Mouse (Mus musculus): Measurements from ENCODE around the gene Ttll8. TPM values are rescaled to one million over a fixed set of nuclear protein-coding genes. Genes with fewer than 3 reads are reported as not detected.

The Ttll8 gene
- polyA plus RNA-seq, 1 experiment = not detected

Other genes starting within 250 kb of the Ttll8 start
- gene Brd1, start 220.2 kb downstream of the Ttll8 start, polyA plus RNA-seq (2012; rRNA removed) = 13.7 and 21.7 TPM in 2 replicates
- 3.2 and 4.1 TPM in 2 replicates for gene Zbed4, start 202.8 kb downstream of the Ttll8 start, polyA plus RNA-seq (2012; rRNA removed)
- gene Alg12, start 135.1 kb downstream of the Ttll8 start, polyA plus RNA-seq (2012; rRNA removed) = 16.3 TPM in 2 replicates
- 31.0 and 36.2 TPM in 2 replicates for gene Creld2, start 134.8 kb downstream of the Ttll8 start, polyA plus RNA-seq (2012; rRNA removed)
- gene Pim3, start 92.2 kb downstream of the Ttll8 start, polyA plus RNA-seq (2012; rRNA removed) = 11.7 and 12.4 TPM in 2 replicates
- gene Mlc1, start 24.6 kb upstream of the Ttll8 start, polyA plus RNA-seq (2012; rRNA removed) = 0.01 TPM in 1 of 2 replicates, not detected in the other
- gene Mov10l1, start 28.5 kb upstream of the Ttll8 start, polyA plus RNA-seq (2012; rRNA removed) = 0.03 TPM in 1 of 2 replicates, not detected in the other
- 0.67 and 0.78 TPM in 2 replicates for gene Panx2, start 105.3 kb upstream of the Ttll8 start, polyA plus RNA-seq (2012; rRNA removed)
- gene Trabd, start 120.7 kb upstream of the Ttll8 start, polyA plus RNA-seq (2012; rRNA removed) = 33.3 and 36.9 TPM in 2 replicates
- 25.0 and 27.2 TPM in 2 replicates for gene Selenoo, start 134.7 kb upstream of the Ttll8 start, polyA plus RNA-seq (2012; rRNA removed)
- gene Tubgcp6, start 168.7 kb upstream of the Ttll8 start, polyA plus RNA-seq (2012; rRNA removed) = 15.3 and 15.4 TPM in 2 replicates
- 27.2 and 36.4 TPM in 2 replicates for gene Hdac10, start 174.3 kb upstream of the Ttll8 start, polyA plus RNA-seq (2012; rRNA removed)
- 44.5 and 49.8 TPM in 2 replicates for gene Mapk12, start 186.3 kb upstream of the Ttll8 start, polyA plus RNA-seq (2012; rRNA removed)
- gene Mapk11, start 195.2 kb upstream of the Ttll8 start, polyA plus RNA-seq (2012; rRNA removed) = 6.6 and 7.5 TPM in 2 replicates
- gene Plxnb2, start 226.4 kb upstream of the Ttll8 start, polyA plus RNA-seq (2012; rRNA removed) = 171 and 187 TPM in 2 replicates
- 16.0 and 23.8 TPM in 2 replicates for gene Dennd6b, start 242.1 kb upstream of the Ttll8 start, polyA plus RNA-seq (2012; rRNA removed)